Mouse (Mus musculus) limb, embryonic 12.5 days (tissue): ENCODE data around the gene Med14. TPM values are rescaled to one million over a fixed set of nuclear protein-coding genes. Genes with fewer than 3 reads are reported as not detected.

Source experiments
- ATAC-seq: fragments of 200-750 bp; cut with Nextera tagmentation; 2 replicates; pipeline ENCODE4 v1.8.0; 2017; ENCODE audit warnings: low read depth, moderate TSS enrichment; ENCODE audit not compliant: insufficient number of reproducible peaks, insufficient read depth, low FRiP score, low TSS enrichment
- H3K27ac ChIP-seq: fragments of 300-500 bp; sonication (generic); 2 replicates; pipeline ENCODE4 v1.5.1; 2016; ENCODE audit warnings: mild to moderate bottlenecking, moderate library complexity
- H3K27me3 ChIP-seq: fragments of 300-500 bp; sonication (generic); 2 replicates; pipeline ENCODE4 v1.6.1; 2016; ENCODE audit warnings: mild to moderate bottlenecking, moderate library complexity
- H3K36me3 ChIP-seq: fragments of 300-500 bp; sonication (generic); 2 replicates; pipeline ENCODE4 v1.6.1; 2016; ENCODE audit warnings: mild to moderate bottlenecking, moderate library complexity
- H3K4me1 ChIP-seq: fragments of 300-500 bp; sonication (generic); replicated peaks from 2 replicates; pipeline ENCODE4 v1.6.1; 2016
- H3K4me2 ChIP-seq: fragments of 300-500 bp; sonication (generic); 2 replicates; pipeline ENCODE4 v1.6.1; 2016; ENCODE audit warnings: mild to moderate bottlenecking, moderate library complexity
- H3K4me3 ChIP-seq: fragments of 300-500 bp; sonication (generic); replicated peaks from 2 replicates; pipeline ENCODE4 v1.5.1; 2016; ENCODE audit warnings: mild to moderate bottlenecking
- H3K9ac ChIP-seq: fragments of 300-500 bp; sonication (generic); replicated peaks from 2 replicates; pipeline ENCODE4 v1.6.1; 2016; ENCODE audit warnings: mild to moderate bottlenecking, moderate library complexity
- H3K9me3 ChIP-seq: fragments of 300-500 bp; sonication (generic); 2 replicates; pipeline ENCODE4 v1.6.1; 2016; ENCODE audit warnings: mild to moderate bottlenecking, moderate library complexity
- WGBS: fragments of 180-500 bp; shearing (Covaris S2); methylation state at CpG from one replicate; pipeline ENCODE4 v1.1.7; 2016; 5-methylcytosine and 5-hydroxymethylcytosine counted together
- polyA plus RNA-seq: library from polyadenylated mRNA; unstranded; fragments of >200 nt; fragmentation: Nextera tagmentation; extraction: Ambion mirVana; gene quantifications from 2 replicates; pipeline ENCODE4 v1.2.1, GENCODE M21; 2016

Gene Med14
- polyA plus RNA-seq, 1 experiment from 2014 or later: 13.3 TPM

DNA sequence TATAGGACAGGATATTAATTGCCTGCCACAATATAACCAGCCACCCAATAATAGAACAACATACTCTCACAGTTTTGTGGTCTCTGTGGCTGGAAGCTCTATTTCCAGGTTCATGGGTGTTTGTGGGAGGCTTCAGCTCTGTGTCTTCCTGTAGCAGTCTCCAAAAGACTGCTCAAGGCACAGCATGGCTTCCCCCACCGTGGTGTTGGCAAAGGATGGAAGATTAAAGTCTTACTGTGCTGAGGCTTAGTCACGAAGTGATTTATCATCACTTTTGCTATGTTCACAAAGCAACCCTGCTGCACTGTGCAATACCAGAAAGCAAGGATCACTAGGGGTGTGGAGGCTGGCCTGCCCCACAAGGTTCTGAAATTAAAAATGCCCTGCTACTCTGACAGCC lies 108.0 kb downstream of the Med14 start:
- Histone ChIP-seq H3K4me3 (no peak overlapping the region), H3K36me3 (peaks cover 35% of the 10 kb centered on the region), H3K27ac (no peak overlapping the region), H3K27me3 (peaks cover 4% of the 10 kb centered on the region; the same call in 1 of the 2 replicates), H3K9ac (no peak overlapping the region), H3K9me3 (no peaks in the 10 kb centered on the region), H3K4me2 (no peak overlapping the region), H3K4me1 (no peaks in the 10 kb centered on the region)
- 77% methylated on average over 2 of the region's 2 CpGs for WGBS
- ATAC-seq: no peak

- H3K9me3 ChIP-seq: no peaks in the 10 kb centered on the region
- no peak overlapping the region for H3K4me2 ChIP-seq
- no peak for ATAC-seq
- no peak overlapping the region for H3K27ac ChIP-seq
- H3K36me3 ChIP-seq: peaks cover 19% of the 10 kb centered on the region
- H3K4me3 ChIP-seq: no peak overlapping the region
- 90% methylated on average over 16 of the region's 16 CpGs for WGBS
- peaks cover 4% of the 10 kb centered on the region; the same call in 1 of the 2 replicates for H3K27me3 ChIP-seq
- H3K4me1 ChIP-seq: no peaks in the 10 kb centered on the region
- H3K9ac ChIP-seq: no peak overlapping the region
Measured at GRCm38 (mm10) chrX:12651906-12652305, 110.0 kb downstream of the Med14 start.

- Histone ChIP-seq H3K27ac (no peak overlapping the region), H3K9me3 (no peaks in the 10 kb centered on the region), H3K4me2 (no peak overlapping the region), H3K27me3 (0 out of 2 replicates have a peak, but pooled peaks cover 2% of the 10 kb centered on the region), H3K9ac (no peak overlapping the region), H3K4me3 (no peak overlapping the region), H3K4me1 (no peaks in the 10 kb centered on the region), H3K36me3 (no peaks in the 10 kb centered on the region)
- WGBS: 69% methylated on average over 12 of the region's 12 CpGs
- no peak for ATAC-seq
Measured at GRCm38 (mm10) chrX:12645531-12646304, 116.2 kb downstream of the Med14 start.

DNA sequence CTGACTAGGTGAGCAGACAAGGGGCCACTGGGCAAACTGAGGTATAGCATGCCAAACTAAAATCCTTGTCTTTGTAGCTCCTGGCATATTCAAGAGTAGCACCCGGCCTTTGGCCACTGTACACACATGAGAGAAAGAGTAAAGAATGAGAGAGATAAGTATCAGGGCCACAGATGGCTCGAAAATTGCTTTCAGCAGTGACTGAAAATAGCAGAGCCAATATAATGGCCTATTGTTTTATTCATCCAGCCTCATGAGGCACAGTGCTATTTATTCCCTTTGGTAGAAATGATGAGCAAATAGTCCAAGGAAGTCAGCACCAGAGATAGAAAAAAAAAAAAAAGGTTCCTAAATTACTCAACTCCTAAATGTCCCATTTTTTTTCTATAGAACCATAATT lies 116.9 kb downstream of the Med14 start:
- Histone ChIP-seq H3K36me3 (no peaks in the 10 kb centered on the region), H3K27me3 (0 out of 2 replicates have a peak, but pooled peaks cover 2% of the 10 kb centered on the region), H3K4me2 (no peak overlapping the region), H3K9ac (no peak overlapping the region), H3K4me3 (no peak overlapping the region), H3K9me3 (no peaks in the 10 kb centered on the region), H3K4me1 (no peaks in the 10 kb centered on the region), H3K27ac (no peak overlapping the region)
- WGBS: 62% methylated on average over 2 of the region's 2 CpGs
- ATAC-seq: no peak

Other genes with a start within 250 kb of the Med14 start
- 55.0 and 57.4 TPM in 2 replicates for gene Atp6ap2, start 174.3 kb downstream of the Med14 start, polyA plus RNA-seq
- 32.6 and 37.0 TPM in 2 replicates for gene 1810030O07Rik, start 88.4 kb downstream of the Med14 start, polyA plus RNA-seq